Mouse (Mus musculus) hematopoietic multipotent progenitor cell, adult 10-12 weeks (in vitro differentiated cells): ENCODE results near the gene Zfp989. TPM values are rescaled to one million over a fixed set of nuclear protein-coding genes. Genes with fewer than 3 reads are reported as not detected.

Experiments
- polyA plus RNA-seq: library from polyadenylated mRNA; stranded (reverse); fragments of >175 nt; gene quantifications from 2 replicates; pipeline ENCODE4 v1.2.3, GENCODE M21; 2012; ENCODE audit warnings: low replicate concordance

Zfp989 gene
- not detected in 2 replicates for polyA plus RNA-seq

DNA sequence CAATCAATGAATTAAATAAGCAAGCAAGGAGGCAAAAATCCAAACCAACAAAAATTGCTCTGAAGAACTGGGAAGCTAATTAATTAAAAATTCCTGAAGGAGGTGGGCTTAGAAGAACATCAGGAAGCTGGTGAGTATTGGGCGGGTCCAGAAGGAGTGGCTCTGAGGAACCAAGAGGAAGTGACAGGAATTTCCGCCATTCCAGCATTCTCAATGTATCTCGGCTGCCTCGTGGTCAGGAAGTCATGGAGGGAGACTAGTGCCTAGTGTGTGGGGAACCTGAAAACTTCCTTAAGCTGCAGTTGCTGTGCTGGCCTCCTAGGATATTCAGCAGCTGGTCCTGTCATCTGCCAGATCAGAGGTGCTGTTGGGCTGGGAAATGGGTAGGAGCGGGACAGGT is at the start of gene Zfp989:
Gene Zfp989, plus strand, starts transcription at position 220 of the 400 bp plus-strand sequence.

GRCm38 (mm10) chr4:147021550-147021949 is 49.8 kb downstream of the Zfp989 start, which contains the start of gene Rex2:
Gene Rex2 (plus strand): TSS chr4:147021850.

Other genes starting within 250 kb of the Zfp989 start
- gene Gm21411, start 62.4 kb upstream of the Zfp989 start, polyA plus RNA-seq = not detected in 2 replicates
- gene Rex2, start 49.9 kb downstream of the Zfp989 start, polyA plus RNA-seq = not detected in 2 replicates
- gene Zfp991, start 160.1 kb downstream of the Zfp989 start, polyA plus RNA-seq = 0.57 TPM in 1 of 2 replicates, not detected in the other